Mouse (Mus musculus): ENCODE results near the gene Vcp.
A peak's percentile ranks its signal among the peaks of the same experiment; 100 is the strongest.
"Not testable (repeated sequence)": the region's sequence is repeated elsewhere in the genome, so short reads cannot be mapped to it uniquely, and the experiment has no call there.

The Vcp gene

DNA sequence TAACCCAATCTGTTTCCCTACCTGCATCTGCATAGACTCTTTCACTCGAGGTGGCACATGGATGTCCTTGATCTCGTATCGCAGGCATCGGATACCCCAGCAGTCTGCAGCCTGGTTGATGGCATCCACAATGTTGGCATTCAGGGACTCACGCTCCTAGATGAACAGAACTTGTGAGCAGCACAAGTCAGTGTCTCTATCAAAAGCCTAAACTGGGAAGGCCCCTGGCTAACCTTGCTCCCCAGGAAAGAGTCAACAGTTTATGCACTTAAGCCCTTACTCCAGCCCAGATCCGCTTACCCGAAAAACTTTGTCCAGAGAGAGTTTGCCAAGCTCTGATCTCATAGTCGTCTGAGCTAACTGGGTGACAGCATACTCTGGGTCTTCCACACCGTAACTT is 29.4 kb upstream of the Vcp start:
- no peak for DNase-seq (ENCODE audit: low spot score in 2 of 2)

DNA sequence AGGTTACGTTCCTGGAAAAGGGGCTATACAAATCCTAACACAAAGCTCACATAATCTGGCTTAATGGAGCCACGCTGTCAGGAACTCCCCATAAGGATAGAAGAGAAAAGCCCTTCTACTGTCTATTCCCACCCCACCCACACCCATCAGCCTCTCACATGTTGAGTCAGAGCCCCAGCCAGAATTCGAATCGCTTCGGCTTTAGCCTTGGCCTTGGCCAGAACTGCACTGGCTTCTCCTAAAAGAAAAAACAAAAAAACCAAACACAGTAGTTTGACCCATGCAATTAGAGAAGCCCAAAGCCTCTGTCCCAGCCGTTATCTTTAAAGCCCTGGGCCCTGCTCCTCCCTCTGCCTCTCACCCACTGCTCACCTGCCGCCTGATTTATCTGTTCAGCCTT is 28.8 kb upstream of the Vcp start:
- DNase-seq (ENCODE audit: low spot score in 2 of 2) = no peak

DNA sequence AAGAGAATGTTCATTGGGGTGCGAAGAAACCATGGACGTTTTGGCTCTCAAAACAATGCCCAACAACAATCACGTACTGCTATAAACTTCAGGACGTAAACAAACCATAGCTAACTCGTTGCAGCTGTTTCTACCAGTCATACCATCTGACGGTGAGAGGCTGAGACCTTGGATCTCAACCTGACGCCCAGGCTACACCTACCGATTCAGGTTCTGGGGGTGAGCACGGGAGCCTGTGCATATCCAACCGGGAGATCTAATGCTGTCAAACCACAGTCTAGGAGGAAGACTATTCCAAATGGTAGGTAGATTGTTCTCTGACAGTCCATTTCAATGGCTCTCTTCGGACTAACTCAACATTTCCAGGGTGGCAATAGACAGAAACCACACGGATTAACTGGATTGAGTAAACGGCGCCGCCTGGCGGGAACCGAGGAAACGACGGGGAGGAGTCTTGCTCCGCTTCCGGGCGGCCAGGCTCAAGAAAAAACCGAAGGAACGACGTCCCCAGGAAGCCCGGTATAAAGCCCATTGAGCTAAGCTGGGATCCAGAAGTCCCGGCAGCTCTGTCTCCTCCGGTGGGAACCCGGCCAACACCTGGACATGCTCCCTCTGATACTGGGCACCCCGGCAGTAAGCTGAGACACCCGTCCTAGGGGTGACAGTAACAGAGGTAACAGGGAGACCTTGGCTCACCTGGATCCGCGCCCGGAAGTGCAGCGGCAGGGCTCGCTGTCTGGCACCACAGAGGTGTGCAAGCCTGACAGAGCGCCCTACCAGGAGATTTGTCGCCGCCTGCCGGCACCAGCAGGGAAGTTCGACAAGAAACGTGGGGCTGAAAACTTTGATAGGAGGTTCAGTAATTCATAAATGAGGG is 25.0 kb upstream of the Vcp start, which contains the start of gene Pigo:
Gene Pigo (minus strand): TSS at position 736 of the 877 bp plus-strand sequence.
- DNase-seq (ENCODE audit: low spot score in 2 of 2) = peak; percentile 94 to 96

DNA sequence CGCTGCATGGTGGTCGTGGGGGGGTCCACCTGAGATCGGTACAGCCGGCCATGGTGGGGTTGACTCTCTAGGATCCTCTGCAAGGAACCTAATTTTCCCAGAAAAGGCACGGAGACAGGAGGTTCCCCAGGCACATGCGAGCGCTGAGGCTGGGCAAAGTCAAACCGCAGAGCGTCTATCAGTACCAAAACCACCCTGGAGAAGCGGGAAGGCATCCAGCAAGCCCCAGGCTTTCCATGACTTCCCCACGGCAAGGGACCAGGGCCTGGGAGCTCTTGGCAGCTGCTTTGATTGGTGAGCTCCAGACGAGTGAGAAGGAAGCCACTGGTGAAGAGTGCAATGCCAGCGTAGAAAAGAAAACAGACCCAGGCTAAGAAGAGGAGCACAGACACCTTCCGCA is 24.4 kb upstream of the Vcp start:
- no peak for DNase-seq (ENCODE audit: low spot score in 2 of 2)

DNA sequence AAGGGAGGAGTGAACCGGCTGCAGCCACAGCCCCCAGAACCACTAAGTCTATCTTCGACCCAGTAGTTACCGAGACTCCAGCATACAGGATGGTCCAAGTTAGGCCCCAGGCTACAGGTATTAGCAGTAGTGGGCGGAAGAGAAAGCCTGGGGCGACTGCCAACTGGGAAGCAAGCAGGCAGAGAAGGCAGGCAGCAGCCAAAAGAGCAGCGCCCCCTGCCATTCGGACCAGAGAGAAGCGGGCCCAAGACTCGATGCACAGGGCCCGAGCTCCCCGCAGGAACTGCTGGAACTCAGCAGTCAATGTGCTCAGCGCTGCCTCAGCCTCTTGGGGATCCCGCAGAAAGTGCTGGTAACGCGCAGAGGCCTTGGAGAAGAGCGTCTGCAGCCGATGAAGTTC is 21.0 kb upstream of the Vcp start:
- no peak for DNase-seq (ENCODE audit: low spot score in 2 of 2)

DNA sequence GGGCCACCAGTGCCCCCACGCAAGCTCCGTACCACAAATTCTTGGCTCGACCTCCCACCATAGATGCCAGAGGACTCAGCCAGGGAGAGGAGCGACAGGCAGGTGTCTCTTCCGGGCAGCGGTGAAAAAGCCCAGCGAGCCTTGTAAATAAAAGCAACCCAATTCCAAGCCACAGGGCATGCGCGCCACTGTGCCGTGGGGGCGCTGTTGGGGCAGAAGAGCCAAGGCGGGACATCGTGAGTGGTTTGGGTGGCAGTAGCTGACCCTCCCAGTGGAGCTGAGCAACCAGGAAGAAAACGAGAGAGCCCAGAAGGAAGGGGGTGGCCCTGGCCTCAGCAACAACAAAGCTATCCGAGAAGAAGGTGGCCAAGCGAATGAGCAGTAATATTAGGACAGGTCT is 20.6 kb upstream of the Vcp start:
- DNase-seq (ENCODE audit: low spot score in 2 of 2) = no peak

DNA sequence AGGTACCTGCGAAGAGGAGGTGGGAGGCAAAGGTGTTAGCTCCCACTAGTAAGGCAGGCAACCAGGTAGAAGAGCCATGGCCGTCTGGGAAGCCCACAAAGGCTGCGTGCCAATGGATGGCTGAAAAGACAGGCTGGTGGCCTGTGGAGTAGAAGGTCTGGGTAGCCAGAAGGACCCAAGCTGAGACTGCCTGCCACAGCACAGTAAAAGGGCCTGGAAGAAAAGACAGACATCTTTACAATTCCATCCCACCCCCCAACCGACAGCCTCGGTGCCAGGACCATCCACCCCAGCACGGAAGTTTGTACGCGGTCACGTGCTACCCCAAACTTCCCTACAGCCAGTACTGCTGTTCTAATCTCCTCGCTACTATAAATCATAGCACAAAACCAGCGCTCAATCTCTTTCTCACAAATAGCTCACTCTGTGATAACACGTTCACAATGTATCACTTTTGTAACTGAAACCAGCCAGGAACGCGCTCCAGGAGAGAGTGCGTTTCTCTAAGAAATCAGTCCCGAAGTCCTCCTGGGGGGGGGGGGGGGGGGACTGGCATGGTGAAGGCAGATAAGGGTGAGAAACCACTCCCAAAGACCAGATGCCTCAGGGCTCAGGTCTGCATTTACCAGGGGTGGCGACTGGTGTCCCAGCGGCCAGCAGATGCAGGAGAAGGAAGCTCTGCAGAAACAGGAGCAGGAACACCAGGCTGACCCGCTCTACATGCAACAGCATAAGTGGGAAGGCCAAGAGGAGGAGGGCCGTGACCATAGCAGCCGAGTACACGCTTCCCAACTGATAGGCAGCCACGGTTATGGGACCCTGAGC is 19.5 kb upstream of the Vcp start:
- DNase-seq (ENCODE audit: low spot score in 2 of 2) = no peak

DNA sequence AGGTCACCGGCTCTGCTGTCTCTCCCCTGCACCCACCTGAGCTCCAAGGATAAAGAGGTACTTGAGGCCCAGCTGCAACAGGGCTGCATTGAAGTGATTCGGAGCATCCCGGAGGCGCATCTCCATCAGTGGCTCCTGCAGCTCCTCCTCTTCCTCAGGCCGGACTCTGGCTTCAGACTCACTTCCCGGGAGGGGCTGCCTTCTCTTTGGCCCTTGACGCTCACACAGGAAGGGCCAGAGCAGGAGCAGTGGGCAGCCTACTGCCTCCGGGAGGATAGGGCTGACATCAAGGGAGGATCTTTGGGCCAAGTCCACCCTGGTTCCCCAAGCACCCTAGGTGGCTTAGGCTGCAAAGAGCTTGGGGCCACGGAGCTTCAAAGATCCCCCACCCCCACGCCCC is 18.9 kb upstream of the Vcp start:
- no peak for DNase-seq (ENCODE audit: low spot score in 2 of 2)

DNA sequence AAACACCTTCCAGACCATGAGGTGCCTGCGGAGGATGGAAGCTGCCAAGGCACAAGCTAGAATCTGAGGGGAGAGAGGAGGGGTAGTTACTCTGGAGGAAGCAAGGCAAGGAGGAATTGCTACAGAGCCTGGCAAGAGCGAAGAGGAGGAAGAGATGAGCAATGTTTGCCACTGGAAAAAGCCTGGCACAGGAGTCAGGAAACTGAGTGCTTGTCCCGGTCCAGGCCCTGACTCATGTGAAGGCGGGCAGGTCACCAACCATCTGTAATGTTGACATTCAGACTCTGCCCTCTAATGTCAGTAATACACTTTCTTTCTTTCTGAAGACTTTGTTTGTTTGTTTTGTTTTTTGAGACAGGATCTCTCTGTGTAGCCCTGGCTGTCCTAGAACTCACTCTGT is 17.8 kb upstream of the Vcp start:
- no peak for DNase-seq (ENCODE audit: low spot score in 2 of 2)

DNA sequence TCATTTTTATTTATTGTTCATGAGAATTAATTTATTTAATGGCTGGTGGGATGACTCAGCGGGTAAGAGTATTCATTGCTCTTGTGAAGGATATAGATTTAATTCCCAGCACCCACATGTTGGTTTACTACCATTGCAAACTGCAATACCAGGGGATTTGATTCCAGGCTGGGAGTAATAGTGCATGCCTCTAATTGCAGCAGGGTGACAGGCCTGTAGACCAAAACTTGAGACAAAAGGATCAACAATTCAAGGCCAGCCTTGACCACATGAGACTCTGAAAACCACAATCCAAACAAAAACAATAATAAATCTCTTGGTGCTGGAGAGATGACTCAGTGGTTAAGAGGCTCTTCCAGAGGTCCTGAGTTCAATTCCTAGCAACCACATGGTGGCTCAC is 11.8 kb upstream of the Vcp start:
- DNase-seq (ENCODE audit: low spot score in 2 of 2) = no peak

DNA sequence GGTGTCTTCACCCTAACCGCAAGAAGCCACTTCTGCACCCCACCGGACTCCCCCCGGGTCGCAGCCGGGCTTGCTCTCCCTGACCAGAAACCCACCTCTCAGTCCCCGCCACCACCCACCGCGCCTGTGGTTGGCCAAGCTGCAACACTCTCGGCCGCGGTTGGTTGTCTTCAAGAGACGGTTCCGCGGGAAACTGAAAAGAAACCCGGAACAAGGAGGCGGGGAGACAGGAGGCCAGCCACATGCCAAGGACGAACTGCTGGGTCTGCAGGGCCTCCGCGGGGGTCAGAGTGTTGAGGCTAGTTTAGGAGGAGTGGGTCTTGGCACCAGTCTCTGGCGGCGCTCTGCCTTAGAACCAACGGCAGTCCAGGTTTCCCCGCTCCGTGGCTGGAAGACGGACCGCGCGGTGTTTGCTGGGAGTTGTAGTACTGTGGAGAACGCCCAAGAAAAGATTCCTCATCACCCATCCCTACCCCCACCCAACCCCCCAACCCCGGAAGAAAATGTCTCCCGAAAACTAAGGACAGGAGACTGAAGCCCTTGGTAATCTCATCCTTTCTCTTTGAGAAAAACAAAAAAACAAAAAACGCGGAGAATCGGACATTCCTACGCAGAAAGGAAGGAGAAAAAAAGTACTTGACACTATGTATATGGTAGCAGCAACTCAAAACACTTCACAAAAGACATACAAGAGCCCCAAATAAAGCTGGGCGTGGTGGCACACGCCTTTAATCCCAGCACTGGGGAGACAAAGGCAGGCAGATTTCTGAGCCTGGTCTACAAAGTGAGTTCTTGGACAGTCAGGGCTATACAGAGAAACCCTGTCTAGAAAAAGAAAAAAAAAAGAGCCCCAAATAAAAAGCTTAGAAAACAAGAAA is 10.1 kb upstream of the Vcp start, which contains the start of gene Fancg:
Gene Fancg (minus strand): TSS at position 346 of the 878 bp plus-strand sequence.
- DNase-seq (ENCODE audit: low spot score in 2 of 2) = peak; percentile 85 to 88

DNA sequence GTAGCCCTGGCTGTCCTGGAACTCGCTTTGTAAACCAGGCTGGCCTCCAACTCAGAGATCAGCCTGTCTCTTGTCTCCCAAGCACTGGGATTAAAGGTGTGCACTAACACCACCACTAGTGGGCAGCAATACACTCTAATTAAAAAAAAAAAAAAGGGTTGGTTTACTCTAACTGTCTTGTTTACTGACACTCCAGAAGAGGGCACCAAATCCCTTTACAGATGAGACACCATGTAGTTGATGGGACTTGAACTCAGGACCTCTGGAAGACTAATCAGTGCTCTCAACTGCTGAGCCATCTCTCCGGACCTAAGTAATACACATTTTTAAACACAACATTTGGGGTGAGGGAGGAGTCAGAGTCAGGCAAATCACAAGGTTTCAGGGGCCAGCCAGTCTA is 5.5 kb upstream of the Vcp start:
- DNase-seq (ENCODE audit: low spot score in 2 of 2) = peak in 1 of 2 experiments; percentile 20

DNA sequence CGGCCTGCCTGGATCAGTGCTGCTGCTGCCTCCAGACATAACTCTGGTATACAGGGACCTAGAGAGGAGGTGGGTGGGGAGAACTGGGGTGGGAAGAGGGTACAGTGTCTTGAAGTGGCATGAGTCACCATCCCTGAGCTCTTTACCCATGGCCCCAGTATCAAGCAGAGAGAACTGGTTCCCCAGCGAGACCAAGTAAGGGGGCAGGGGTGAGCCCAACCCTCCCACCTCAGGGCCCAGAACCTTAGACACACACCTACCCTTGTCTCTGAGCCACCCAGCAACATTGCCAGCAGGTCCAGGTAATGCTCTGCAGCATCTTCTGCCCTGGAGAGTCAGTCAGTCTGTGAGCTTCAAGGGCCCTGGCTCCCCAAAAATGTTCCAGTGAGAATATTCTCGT is 4.6 kb upstream of the Vcp start:
- no peak for DNase-seq (ENCODE audit: low spot score in 2 of 2)

DNA sequence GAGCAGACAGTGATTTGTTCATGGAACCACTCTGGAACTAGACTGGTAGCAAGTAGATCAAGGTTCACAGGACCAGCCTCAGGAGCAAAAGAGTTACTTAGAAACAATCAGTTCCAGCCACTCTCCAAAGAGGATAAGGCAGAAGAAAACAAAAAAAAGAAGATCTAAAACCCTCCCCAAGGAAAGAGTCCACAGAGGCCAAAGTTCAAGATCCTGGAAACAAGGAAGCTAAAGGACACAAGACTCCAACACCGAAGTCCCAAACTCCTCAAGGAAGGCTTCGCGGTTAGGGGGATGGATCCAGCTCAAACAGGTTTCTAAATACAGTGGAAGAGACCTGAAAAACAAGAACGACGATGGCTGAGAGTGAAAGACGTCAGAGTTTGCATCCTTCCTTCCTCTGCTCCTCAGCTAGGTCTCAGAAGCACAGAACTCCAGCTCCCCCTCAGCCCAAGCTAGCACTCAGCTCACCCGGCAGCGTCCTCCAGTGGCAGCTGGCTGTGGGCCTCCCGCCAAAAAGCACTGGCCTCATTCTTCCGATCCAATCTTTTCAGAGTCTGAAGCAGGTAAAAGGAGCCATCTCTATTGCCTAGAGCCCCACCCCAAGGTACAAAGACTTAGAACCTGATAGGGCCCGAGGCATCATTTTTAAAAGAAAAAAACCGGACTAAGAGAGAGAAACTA is 2.6 kb upstream of the Vcp start:
- DNase-seq (ENCODE audit: low spot score in 2 of 2) = no peak

DNA sequence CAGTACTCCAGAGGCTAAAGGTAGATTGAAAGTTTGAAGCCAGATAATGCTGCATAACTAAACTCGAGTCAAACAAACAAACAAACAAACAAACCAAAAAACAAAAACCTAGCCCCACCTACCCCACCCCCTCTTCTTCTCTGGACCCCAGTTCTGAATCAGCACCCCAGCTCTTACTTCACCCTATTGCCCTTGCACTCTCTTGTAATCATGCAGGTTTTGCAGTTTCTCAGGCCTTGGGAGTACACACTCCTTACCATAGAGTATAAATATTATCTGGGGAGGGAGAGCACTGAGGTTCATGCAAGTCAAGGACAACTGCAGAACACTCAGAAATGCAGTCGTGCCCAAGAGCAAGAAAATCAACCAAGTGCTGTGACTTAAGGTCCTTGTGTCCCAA is 965 bp upstream of the Vcp start:
- DNase-seq (ENCODE audit: low spot score in 2 of 2) = no peak

DNA sequence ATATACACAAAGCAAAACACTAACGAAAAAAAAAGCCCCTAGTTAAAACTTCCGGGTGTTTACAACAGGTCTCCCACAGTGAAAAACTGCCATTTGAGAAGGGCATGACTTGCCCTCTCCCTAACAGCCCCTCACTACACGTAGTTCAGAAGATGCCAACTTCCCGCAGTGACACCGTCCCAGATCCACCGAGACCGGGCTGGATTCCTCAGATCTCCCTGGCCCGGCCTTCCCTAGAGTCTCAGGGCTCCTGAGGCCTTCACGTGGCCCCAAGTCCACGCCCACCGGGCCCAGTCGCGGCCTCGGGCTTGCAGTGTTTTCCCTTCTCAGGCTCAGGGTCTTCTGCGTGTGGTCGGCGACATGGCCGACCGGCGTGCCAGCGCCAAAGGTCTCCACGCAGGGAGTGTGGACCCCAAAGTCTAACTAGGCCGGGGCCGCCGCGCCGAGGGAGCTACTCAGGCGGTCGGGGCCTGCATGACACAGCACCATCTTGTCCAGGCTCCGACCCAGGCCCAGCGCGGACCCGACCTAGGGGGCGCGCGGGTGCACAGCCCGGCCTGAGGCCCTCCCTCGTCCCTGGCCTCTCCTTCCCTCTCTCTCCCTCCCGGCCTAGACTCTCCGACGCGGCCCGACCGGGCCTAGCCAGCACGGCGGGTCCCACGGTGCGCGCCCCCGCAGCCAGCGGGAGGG is 711 bp downstream of the Vcp start:
- DNase-seq (ENCODE audit: low spot score in 2 of 2) = peak; percentile 65 to 67

DNA sequence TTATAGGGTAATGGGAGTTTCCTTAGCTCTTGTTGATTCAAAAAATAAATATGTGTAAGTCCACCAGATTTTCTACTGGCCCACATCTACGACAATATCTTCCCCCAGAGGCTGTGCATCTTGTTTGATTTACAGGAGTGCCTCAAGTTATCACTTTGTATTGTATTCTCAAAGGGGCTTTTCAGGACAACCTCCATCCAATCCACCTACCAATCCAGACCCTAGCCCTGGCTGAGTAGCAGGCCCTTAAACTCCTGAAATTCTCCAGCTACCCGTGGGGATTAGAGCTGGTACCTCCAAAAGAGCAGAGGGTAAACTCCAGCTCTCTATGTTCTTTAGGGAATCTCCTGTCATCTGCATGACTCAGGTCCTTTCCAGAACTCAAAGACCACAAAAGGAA is 2.3 kb downstream of the Vcp start:
- DNase-seq (ENCODE audit: low spot score in 2 of 2) = no peak

DNA sequence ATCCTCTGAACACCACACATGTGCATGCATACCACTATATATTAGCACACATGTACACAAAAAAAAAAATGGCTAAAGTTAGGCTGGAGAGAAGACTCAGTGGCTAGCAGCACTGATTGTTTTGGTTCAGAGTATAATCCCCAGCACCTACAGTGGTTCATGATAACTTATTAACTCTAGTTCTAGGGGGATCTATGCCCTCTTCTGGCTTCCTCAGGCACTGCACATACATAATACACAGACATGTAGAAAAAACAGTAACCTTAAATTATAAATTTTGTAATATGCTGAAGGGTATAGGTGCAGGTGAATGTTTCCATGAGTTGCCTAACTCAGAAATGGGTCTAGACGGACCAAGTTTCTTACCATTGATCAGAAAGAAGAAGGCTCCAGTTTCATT is 12.0 kb downstream of the Vcp start:
- no peak for DNase-seq (ENCODE audit: low spot score in 2 of 2)

DNA sequence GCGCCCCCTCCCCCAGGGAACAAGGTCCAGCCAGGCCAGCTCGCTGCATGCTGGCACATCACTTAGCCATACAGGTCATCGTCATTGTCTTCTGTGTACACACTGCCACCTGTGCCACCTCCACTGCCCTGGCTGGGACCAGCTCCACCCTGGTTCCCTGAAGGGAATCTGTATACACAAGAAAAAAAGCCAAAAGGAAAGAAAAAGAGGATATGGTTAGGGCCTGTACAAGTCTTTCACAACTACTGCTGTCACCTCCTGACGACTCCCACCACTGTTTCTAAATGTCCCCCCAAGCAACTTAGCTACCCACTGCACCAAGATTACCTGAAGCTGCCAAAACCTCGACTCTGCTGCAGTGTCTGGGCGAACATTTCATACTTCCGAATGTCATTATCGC is 19.8 kb downstream of the Vcp start:
- not testable (repeated sequence) for DNase-seq (ENCODE audit: low spot score in 2 of 2)

DNA sequence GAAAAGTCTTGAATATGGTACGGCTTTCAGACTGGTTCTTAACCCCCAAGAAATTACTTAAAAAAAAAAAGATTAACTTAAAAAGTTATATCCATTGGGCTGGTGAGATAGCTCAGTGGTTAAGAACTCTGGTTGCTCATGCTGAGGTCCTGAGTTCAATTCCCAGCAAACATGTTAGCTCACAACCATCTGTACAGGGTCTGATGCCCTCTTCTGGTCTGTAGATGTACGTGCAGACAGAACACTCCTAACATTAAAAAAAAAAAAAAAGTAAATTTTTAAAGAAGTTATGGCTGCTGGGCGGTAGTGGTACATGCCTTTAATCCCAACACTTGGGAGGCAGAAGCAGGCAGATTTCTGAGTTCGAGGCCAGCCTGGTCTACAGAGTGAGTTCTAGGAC is 22.2 kb downstream of the Vcp start:
- DNase-seq (ENCODE audit: low spot score in 2 of 2) = no peak

DNA sequence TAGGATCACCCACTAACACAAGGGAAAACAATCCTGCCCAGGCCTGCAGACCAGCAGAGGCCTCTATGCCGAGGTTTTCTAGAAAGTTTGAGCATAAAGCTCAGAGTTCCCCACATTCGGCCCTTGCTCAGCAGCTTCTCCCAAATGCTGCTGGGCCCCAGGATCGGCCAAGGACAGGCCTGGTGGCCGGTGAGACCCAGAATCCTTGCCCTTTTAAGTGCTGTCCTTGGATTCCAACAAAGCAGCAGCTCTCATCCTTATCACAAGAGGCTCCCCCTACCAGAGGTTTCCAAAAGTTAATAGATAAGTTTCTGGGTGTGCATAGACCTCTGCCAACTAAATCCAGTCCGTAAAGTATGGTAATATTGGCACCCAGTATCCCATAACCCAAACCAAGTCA is 26.4 kb downstream of the Vcp start:
- DNase-seq (ENCODE audit: low spot score in 2 of 2) = no peak

Measured in frontal cortex, postnatal 36 days (tissue).